Mouse (Mus musculus) layer of hippocampus, adult 18-20 months (tissue): ENCODE data around the gene D11Wsu47e. TPM values are rescaled to one million over a fixed set of nuclear protein-coding genes. Genes with fewer than 3 reads are reported as not detected.
A peak's percentile ranks its signal among the peaks of the same experiment; 100 is the strongest.
"Not testable (repeated sequence)": the region's sequence is repeated elsewhere in the genome, so short reads cannot be mapped to it uniquely, and the experiment has no call there.

Experiments
- DNase-seq, 2 experiments: peaks; one replicate each; pipeline ENCODE4 v3.0.0; 2022; ENCODE audit warnings: low spot score in 2 of 2
- long read RNA-seq: library from polyadenylated mRNA; stranded (forward); transcript quantifications from one replicate; pipeline ENCODE4 v2.0.0, GENCODE M21; 2021
- total RNA-seq, 2 experiments: library from RNA; stranded (reverse); gene quantifications; 2 replicates each; pipeline ENCODE4 v1.2.3; 2021

D11Wsu47e gene
- 10 to 100 TPM; 13.1 to 13.8 TPM for total RNA-seq
- long read RNA-seq, transcript D11Wsu47e-202 (5 exons, 2,062 nt), result major isoform, 8 of 12 reads
- long read RNA-seq, partial matches to known transcripts, result 0 of 12 reads
- long read RNA-seq, other reads (novel, unspliced or antisense), result 4 of 12 reads

DNA sequence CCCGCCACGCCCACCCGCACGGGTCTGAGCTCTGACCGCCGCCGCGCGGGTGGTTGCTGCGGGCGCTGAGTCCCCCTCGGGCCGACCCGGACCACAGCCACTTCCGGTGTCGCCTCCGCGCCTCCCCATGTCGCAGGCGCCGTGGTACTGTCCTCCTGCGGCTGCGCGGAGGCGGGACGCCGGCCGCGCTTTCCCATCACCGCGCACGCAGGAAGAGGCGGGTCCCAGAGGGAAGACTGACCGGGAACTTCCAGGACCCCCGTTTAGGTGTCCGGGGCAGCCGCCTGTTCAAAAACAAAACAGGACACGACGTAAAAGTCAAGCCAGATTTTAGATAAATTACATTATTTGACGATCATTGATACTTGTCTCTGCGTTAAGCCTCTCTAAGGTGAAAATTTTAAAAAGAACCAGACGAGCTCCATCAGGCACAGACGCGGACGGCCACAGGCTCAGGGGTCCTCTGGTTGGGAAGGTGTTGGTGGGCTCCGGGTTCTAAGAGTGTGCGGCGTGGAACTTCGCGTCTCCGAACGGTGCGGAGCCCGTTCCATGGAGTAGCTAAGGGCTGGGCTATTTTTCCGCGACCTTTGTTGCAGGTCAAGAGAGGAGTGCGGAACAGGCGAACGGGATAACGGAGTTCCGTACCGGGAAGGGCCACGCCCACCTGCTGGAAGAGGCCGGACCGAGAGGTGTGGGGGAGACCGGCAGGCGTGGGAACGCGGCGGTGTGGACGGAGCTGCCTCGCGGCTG is at the start of gene D11Wsu47e, which contains the start of gene Fam104a:
TSS of gene D11Wsu47e (plus strand) at position 456 of the 750 bp plus-strand sequence.
TSS of gene Fam104a (minus strand) at position 199 of the 750 bp plus-strand sequence.
- DNase-seq, result peak; percentile 94 to 96

DNA sequence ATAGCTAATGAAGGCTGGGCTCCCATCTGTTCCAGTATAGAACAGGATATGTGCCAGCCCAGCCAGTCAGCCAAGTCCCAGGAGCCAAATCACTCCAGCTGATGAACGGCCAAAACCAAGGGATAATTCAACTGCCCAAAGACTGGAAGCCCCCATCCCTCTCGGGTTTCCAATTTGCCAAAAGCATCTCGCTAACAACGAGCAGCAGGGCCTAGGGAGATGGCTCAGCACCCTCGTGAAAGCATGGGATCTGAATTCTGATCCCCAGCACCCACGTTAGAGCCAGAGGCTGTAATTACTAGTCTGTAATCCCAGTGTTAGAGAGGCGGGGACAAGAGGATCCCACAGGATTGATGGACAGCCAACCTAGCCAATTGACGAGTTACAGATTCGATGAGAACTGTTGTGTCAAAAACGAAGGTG is 49.5 kb upstream of the D11Wsu47e start:
- no peak for DNase-seq

DNA sequence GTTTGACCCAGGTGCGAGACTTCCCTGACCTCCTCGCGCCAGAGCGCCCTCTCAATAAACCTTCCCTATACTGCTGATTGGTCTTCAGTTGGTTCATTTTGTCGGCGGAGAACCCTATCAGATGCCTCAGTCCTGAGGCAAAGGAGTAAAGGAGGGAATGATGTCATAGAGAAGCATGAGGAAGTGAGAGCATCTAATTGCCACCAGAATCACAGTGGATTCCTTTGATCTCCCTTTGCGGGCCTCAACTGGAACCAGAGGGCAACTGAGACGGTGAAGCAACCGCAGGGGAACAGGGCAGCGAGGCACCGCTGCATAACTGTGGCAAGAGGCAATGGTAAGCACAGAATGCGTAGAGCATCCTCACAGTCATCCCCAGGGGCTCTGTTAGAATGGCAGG is 45.5 kb upstream of the D11Wsu47e start:
- no peak for DNase-seq

- no peak for DNase-seq
These were observed 39.0 kb upstream of the D11Wsu47e start for GRCm38 (mm10) chr11:113645181-113645580.

DNA sequence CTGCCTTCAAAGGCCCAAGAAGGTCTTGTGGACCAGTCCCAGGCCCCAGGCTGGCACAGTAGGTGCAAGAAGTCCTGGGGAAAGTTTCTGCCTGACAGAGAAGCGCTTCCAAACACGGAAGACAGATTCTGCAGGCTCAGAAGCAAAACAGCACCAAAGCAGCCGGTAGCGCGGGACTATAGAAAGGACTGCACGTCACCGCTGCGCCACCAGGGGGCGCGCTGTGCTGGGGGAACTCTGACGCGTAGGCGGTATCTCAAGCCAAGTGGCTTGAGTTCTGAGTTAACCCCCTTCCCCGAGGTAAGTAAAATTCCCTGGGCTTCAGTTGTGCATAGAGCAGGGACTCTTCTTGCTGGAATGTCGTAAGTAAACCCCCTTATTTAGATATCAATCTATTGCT is 36.1 kb upstream of the D11Wsu47e start:
- peak; percentile 77 to 85 for DNase-seq

DNA sequence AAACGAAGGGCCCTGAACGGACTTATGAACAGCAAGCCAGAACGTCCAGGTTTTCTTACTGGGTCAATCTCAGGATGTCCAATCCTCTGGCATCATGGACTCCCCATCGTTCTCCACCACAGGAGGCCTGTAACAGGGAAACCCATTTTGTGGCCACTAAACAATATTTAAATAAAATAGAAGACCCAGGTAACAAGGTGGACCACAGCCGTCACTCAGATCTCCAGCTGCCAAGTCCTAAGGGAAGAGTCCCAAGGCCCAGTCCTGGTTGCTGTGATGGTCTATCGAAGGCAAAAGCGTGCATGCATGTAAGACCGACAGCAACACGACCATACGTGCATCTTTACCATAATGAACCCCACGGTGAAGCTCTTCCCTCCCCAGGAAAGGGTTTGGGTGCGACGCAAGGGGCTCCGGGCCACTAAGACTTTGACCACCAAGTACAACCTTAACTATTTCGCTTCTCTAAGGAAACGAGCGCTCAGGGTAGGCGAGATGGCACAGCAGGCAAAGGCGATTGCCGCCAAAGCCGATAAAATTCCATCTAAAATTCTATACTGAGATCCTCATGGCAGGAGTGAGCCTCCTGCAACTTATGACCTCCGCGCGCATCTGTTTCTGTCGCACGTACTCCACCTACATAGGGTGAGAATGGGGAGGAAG is 35.4 kb upstream of the D11Wsu47e start, which contains the start of gene Cog1:
TSS of gene Cog1 (plus strand) at position 480 of the 663 bp plus-strand sequence.
- DNase-seq, result no peak

DNA sequence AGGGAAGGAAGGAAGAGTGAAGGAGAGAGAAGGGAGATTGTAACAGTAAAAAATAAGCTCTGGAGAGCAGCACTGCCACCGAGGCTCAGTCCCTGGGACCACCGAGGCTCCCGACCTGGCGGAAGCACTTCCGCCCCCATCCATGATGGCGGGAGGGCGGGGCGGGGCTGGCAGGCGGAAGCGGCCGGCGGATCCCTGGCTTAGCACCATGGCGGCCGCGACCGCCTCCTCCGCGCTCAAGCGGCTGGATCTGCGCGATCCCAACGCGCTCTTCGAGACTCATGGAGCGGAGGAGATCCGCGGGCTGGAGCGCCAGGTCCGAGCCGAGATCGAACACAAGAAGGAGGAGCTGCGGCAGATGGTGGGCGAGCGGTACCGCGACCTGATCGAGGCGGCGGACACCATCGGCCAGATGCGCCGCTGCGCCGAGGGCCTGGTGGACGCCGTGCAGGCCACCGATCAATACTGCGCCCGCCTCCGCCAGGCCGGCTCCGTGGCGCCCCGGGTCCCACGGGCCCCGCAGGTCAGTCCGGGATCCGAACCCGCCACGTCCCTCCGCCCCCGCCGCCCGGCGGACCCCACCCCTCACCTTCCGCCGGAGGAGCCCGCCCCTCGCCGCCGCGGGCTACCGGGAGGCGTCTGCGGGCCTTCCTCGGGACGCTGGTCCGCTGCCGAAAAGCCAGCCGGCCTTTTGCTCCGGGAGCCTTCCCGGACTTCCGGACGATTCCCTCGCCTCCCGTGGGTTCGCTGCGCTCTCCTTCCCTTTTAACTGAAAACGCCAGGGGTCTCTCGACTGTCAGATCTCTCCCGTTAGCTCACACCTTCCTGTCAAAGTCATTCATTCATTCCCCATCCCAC is 34.6 kb upstream of the D11Wsu47e start, which contains the start of gene Slc39a11:
TSS of gene Slc39a11 (minus strand) at position 727 of the 858 bp plus-strand sequence.
- peak in 1 of 2 experiments; percentile 69 for DNase-seq

DNA sequence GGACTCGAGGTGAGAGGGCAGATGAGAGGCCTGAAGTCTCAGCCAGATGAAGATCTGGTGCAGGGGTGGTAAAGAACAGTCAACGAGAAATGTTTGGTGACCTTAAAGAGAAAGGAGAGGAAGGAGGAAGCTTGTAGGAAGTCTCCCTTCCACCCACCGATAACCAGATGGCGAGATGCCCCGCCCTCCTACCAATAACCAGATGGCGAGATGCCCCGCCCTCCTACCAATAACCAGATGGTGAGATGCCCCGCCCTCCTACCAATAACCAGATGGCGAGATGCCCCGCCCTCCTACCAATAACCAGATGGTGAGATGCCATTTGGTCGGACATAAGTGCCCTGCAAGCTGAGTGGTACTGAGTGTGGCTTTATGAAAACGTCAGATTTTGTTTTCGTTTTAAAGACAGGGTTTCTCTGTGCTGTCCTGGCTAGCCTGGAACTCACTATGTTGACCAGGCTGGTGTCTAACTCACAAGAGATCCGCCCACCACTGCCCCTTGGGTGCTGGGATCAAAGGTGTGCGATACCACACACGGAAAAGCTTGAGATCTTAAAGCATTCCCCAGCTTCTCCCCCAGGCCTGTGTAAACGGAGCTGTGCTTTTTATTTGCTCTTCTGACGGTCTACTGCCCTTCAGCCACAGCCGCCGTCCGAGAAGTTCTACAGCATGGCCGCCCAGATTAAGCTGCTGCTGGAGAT is 32.9 kb upstream of the D11Wsu47e start:
- DNase-seq, result peak in 1 of 2 experiments; percentile 59

DNA sequence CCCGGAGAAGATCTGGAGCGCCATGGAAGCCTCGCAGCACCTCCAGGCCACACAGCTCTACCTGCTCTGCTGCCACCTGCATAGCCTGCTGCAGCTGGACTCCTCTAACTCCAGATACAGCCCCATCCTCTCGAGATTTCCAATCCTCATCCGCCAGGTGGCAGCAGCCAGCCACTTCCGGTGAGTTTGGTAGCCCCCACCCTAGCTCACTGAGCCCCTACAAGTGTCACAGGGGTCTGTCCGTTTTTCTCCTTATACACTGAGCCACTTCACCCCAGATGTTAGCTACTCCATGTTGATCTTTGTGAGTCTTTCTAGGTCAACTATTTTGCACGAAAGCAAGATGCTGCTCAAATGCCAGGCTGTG is 32.3 kb upstream of the D11Wsu47e start:
- peak in 1 of 2 experiments; percentile 55 for DNase-seq

GRCm38 (mm10) chr11:113652516-113652915 is 31.7 kb upstream of the D11Wsu47e start:
- DNase-seq, result no peak

DNA sequence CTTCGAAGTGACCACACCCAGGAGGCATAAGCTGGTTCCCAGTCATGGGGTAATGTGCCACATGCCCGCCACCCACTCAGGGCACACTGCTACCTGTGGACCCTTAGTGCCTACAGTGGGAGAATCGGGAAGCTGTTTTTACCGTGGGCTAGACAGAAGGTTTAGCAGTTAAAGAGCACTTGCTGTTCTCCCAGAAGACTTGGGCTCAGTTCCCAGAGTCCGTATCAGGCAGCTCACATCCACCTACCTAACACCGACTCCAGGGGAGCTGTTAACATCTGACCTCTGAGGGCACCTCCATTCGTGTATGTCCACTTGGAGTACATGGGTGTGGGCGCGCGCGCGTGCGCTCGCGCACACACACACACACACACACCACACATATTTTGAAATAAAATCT is 30.1 kb upstream of the D11Wsu47e start:
- DNase-seq, result no peak

DNA sequence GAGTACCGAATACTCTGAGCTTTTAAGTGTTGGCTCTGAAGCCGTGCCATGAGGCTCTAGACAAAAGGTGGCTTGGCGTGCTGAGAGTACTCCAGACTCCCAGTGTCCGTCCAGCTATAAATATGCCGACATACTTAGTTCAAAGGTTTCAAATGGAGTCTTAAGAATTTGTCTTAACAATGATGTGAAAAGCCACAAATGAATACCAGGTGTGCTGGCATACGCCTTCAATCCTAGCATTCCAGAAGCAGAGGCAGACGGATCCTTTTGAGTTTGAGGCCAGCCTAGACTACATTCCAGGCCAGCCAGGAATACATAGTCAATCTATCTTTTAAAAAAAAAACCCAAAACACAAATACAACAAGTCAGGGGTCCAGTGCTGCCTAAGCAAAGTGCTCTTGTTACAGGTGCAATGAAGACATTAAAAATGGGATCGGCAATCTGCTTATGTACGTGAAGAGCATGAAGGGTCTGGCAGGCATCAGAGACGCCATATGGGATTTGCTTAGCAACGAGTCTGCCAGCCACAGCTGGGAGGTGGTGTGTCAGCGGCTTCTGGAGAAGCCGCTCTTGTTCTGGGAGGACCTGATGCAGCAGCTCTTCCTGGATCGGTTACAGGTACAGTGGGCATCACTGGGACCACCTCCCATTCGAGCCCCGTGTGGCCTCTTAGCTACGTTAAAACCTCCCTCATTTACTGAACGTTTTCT is 29.5 kb upstream of the D11Wsu47e start:
- DNase-seq, result peak in 1 of 2 experiments; percentile 64

DNA sequence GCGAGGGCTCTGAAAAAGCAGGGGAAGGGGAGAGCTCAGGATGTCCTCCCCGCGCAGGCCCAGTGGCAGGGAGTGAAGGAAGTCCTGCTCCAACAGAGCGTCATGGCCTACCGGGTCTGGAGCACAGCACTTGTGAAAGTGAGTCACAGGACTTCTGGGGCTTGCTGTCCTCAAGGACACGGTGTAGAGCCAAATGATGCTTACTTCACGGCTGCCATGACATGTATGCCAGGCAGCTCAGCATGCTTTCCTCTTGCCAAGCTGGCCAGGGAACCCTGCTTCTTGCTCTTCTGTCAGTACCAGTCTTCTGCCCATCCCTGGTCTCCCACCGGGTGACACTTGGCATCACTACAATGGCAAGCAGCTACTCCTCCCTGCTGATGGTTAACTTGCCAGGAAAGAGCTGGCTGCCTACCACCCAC is 27.7 kb upstream of the D11Wsu47e start:
- DNase-seq, result no peak

DNA sequence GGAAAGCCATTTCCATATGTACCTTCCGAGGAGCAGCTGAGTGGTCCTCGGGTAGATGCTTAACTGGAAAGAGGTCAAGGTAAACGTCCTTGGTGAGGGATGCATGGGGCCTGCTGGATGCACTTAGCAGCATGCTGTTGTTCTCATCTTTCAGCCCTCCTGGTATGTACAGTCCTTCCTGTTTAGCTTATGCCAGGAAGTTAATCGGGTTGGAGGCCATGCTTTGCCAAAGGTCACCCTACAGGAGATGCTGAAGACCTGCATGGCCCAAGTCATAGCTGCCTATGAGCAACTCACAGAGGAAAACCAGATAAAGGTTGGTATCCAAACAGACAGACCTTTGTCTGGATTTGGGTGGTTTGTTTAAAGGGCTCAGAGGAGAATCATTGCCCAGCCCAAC is 27.0 kb upstream of the D11Wsu47e start:
- no peak for DNase-seq

- no peak for DNase-seq
These were observed 25.9 kb upstream of the D11Wsu47e start for GRCm38 (mm10) chr11:113658319-113658718.

- no peak for DNase-seq
These were observed 25.4 kb upstream of the D11Wsu47e start for GRCm38 (mm10) chr11:113658763-113659162.

GRCm38 (mm10) chr11:113660213-113660612 is 24.0 kb upstream of the D11Wsu47e start:
- DNase-seq, result not testable (repeated sequence)

DNA sequence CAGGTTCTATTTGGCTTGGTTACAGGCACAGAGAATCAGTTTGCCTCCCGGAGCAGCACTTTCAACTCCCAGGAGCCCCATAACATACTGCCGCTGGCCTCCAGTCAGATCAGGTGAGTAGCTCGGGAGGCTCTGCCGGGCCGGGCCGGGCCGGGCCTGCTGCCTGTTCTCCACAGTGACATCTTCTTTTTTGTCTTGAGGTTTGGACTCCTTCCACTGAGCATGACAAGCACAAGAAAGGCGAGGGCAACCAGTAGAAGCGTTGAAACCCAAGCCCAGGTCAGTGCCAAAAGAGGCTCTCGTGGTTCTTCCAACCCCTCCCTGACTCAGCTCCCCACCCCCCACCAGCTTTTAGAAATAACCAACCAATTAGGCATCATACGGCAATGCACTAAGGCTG is 23.3 kb upstream of the D11Wsu47e start:
- no peak for DNase-seq

GRCm38 (mm10) chr11:113661835-113662351 is 22.3 kb upstream of the D11Wsu47e start:
- no peak for DNase-seq

DNA sequence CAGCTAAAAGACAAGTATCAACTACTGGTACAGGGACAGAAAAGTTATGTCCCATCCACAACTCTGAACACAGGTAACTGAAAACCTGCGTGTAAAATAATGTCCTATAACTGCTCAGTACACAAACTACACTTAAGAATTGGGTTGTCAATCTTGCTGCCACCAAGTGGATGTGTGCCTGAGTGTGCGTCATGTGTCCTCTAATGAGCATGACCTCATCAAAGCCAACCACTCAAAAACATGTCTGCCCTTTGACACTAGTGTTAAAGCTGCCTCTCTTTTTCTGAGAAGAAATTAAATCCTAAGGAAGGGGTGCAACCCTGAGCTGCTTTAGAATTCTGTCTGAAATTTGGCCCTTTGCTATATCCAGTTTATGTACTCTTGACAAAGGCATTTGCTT is 19.9 kb upstream of the D11Wsu47e start:
- DNase-seq, result no peak
